ENCODE assay signal across 9 mouse cellular contexts in genomic region chr2:12325417-12325816, GRCm38 (mm10). TPM values are rescaled to one million over a fixed set of nuclear protein-coding genes. Genes with fewer than 3 reads are reported as not detected.
A peak's percentile ranks its signal among the peaks of the same experiment; 100 is the strongest.
DNase-seq lines count a peak whose midpoint lies in the region; ATAC-seq and TF ChIP-seq lines count a peak whose summit lies in the region.
"Had no signal": no experiment of that assay in that cellular context is flagged by ENCODE, and none has a peak within 500 bp of the region (broad histone marks: within the 10 kb centered on the region; RNA-seq: fewer than 3 reads in every experiment).

No protein-coding gene starts in this region.

- H3K9ac ChIP-seq in stomach, embryonic 15.5 days, result no peak overlapping the region
- H3K9ac ChIP-seq in midbrain, embryonic 11.5 days (ENCODE audit: low read length), result no peak overlapping the region
- no peak overlapping the region for H3K9ac ChIP-seq in liver, postnatal 0 days (replicated peaks)
- H3K9ac ChIP-seq: limb, embryonic 12.5 days had no signal

- TF ChIP-seq EP300 in liver, postnatal 0 days (IDR thresholded peaks at IDR 0.05; ENCODE audit: low read depth), result no peak

- no peaks in the 10 kb centered on the region for H3K36me3 ChIP-seq in stomach, embryonic 15.5 days
- H3K36me3 ChIP-seq in midbrain, embryonic 11.5 days (ENCODE audit: control insufficient read depth, insufficient read depth, low read length), result no peaks in the 10 kb centered on the region
- no peaks in the 10 kb centered on the region for H3K36me3 ChIP-seq in liver, postnatal 0 days (replicated peaks; ENCODE audit: insufficient read depth, low read length)
- H3K36me3 ChIP-seq: limb, embryonic 12.5 days had no signal

- no peak overlapping the region for H3K4me2 ChIP-seq in stomach, embryonic 15.5 days
- H3K4me2 ChIP-seq in midbrain, embryonic 11.5 days, result no peak overlapping the region
- H3K4me2 ChIP-seq in liver, postnatal 0 days (ENCODE audit: low read depth, low read length), result no peak overlapping the region
- H3K4me2 ChIP-seq: limb, embryonic 12.5 days had no signal

- no peak overlapping the region for H3K4me3 ChIP-seq in stomach, embryonic 15.5 days (replicated peaks)
- no peak overlapping the region for H3K4me3 ChIP-seq in midbrain, embryonic 11.5 days (ENCODE audit: low read depth, low read length)
- H3K4me3 ChIP-seq in liver, postnatal 0 days (ENCODE audit: low read depth, low read length), result no peak overlapping the region
- H3K4me3 ChIP-seq: limb, embryonic 12.5 days had no signal

- no peaks in the 10 kb centered on the region for H3K9me3 ChIP-seq in stomach, embryonic 15.5 days
- H3K9me3 ChIP-seq in midbrain, embryonic 11.5 days (ENCODE audit: control insufficient read depth, low read length), result no peaks in the 10 kb centered on the region
- no peaks in the 10 kb centered on the region for H3K9me3 ChIP-seq in liver, postnatal 0 days (ENCODE audit: low read length)
- H3K9me3 ChIP-seq: limb, embryonic 12.5 days had no signal

- peak; percentile 27 for DNase-seq in kidney, postnatal 10 days
- DNase-seq in kidney, adult 9 months, result no peak
- DNase-seq in gastrocnemius, adult 18-20 months (ENCODE audit: low spot score), result peak; percentile 74
- DNase-seq in heart, postnatal 4 days, result peak; percentile 89
- DNase-seq in midbrain, embryonic 11.5 days (ENCODE audit: low spot score, missing footprints), result no peak
- no peak for DNase-seq in liver, postnatal 0 days

- WGBS in stomach, embryonic 15.5 days, result 49% methylated on average over 6 of the region's 6 CpGs
- 91% methylated on average over 6 of the region's 6 CpGs for WGBS in midbrain, embryonic 11.5 days
- 80% methylated on average over 6 of the region's 6 CpGs for WGBS in liver, postnatal 0 days (ENCODE audit: insufficient replicate concordance)

- peak; percentile 81 for ATAC-seq in stomach, embryonic 15.5 days (ENCODE audit: insufficient read depth, low FRiP score, low read depth)
- no peak for ATAC-seq in midbrain, embryonic 11.5 days (ENCODE audit: low FRiP score)
- no peak for ATAC-seq in liver, postnatal 0 days
- ATAC-seq in megakaryocyte-erythroid progenitor cell, adult 5-6 weeks (replicated peaks; ENCODE audit: low FRiP score, low TSS enrichment, poor library complexity, severe bottlenecking), result no peak

- no peaks in the 10 kb centered on the region for H3K27me3 ChIP-seq in stomach, embryonic 15.5 days (replicated peaks)
- no peaks in the 10 kb centered on the region for H3K27me3 ChIP-seq in midbrain, embryonic 11.5 days (ENCODE audit: control insufficient read depth, insufficient read depth, low read length)
- no peaks in the 10 kb centered on the region for H3K27me3 ChIP-seq in liver, postnatal 0 days (ENCODE audit: insufficient read depth, low read length)
- H3K27me3 ChIP-seq: limb, embryonic 12.5 days had no signal

- H3K27ac ChIP-seq in stomach, embryonic 15.5 days, result peak overlapping the region; percentile 22; the same call in 1 of the 2 replicates
- no peak overlapping the region for H3K27ac ChIP-seq in midbrain, embryonic 11.5 days (ENCODE audit: low read depth, low read length)
- no peak overlapping the region for H3K27ac ChIP-seq in liver, postnatal 0 days (ENCODE audit: low read depth)
- H3K27ac ChIP-seq: limb, embryonic 12.5 days had no signal

- H3K4me1 ChIP-seq in stomach, embryonic 15.5 days, result peaks cover 11% of the 10 kb centered on the region
- peaks cover 8% of the 10 kb centered on the region for H3K4me1 ChIP-seq in midbrain, embryonic 11.5 days (ENCODE audit: control insufficient read depth, insufficient read depth, low read length)
- H3K4me1 ChIP-seq in liver, postnatal 0 days (ENCODE audit: insufficient read depth), result peaks cover 8% of the 10 kb centered on the region; the same call in 1 of the 2 replicates

- no peak for TF ChIP-seq CTCF in liver, postnatal 0 days (IDR thresholded peaks at IDR 0.05; ENCODE audit: low read depth)

RNA-seq across cellular contexts. Expression of gene Itga8, which starts 23.7 kb away (rescaled TPM):
- 1 to 10 TPM; 1.2 to 1.8 TPM for total RNA-seq in gastrocnemius, adult 18-20 months (2021)
- total RNA-seq in heart, postnatal 4 days (2021), result 10 to 100 TPM; 11.8 to 12.1 TPM
- polyA plus RNA-seq in stomach, embryonic 15.5 days (2015; fragmentation: Nextera tagmentation; extraction: Ambion mirVana), result 16.7 and 18.4 TPM in 2 replicates
- polyA plus RNA-seq in midbrain, embryonic 11.5 days (2014; fragmentation: Nextera tagmentation; extraction: Ambion mirVana), result 2.9 and 3.4 TPM in 2 replicates
- 1.7 and 2.0 TPM in 2 replicates for polyA plus RNA-seq in liver, postnatal 0 days (2015; fragmentation: Nextera tagmentation; extraction: Ambion mirVana)
- not detected in 2 replicates for total RNA-seq in megakaryocyte-erythroid progenitor cell, adult 5-6 weeks (2014; fragmentation: Nextera tagmentation)
- 0.76 TPM in 1 of 2 replicates, not detected in the other for total RNA-seq in megakaryocyte-erythroid progenitor cell, adult 5-6 weeks (2017)

Comparison
In these comparisons a context has a peak if more than half of its experiments do, and no peak if none do; other contexts are left out.
1. DNase-seq: peak in kidney, postnatal 10 days (single experiment), gastrocnemius, adult 18-20 months (single experiment) and heart, postnatal 4 days (single experiment); none in kidney, adult 9 months (single experiment), midbrain, embryonic 11.5 days (single experiment) and liver, postnatal 0 days (single experiment).
2. RNA of gene Itga8, which starts 23.7 kb away (total RNA-seq): 11.8 to 12.1 TPM in heart, postnatal 4 days; 1.2 to 1.8 TPM in gastrocnemius, adult 18-20 months and 0.76 TPM in megakaryocyte-erythroid progenitor cell, adult 5-6 weeks; every median in the first group is over 4 times any median in the second.